Mouse (Mus musculus): ENCODE data around the gene Tulp2. TPM values are rescaled to one million over a fixed set of nuclear protein-coding genes. Genes with fewer than 3 reads are reported as not detected.

Tulp2 gene
- polyA plus RNA-seq, 1 experiment from 2014 or later, result 0.28 TPM

DNA sequence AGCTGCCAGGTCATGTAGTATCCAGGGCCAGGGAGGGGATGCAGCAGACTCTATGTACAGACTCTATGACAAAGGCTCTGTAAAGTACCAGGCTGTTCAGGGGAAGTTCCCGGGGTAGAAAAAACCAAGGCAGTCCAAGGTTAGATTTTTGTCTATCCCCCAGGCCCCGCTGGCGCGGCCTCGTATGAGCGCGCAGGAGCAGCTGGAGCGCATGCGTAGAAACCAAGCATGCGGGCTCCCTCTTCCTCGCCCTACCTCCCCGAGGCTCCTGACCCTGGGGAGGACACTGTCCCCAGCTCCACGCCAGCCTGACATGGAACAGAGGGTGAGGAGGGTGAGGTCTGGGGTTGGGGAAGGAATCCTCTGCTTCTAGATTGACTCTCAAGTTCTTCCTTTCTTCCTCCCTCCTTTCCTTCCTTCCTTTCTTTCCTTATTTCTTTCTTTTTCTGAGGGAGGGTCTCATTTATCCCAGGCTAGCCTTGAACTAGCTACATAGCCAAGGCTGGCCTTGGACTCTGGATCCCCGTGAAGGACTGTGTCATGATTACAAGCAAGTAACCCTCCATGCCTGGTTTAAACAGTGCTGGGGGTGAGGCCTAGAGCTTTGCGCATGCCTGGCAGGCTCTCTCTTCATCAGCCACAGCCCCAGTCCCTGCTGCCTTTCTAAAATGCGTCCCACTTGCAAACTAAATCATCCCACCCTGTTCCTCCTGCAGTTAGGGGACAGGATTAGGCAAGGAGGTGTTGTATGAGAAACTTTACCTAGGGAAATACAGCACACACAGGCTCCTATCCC, 68.2 kb downstream of the Tulp2 start:
- H3K4me2 ChIP-seq, result no peak overlapping the region
- WGBS, result 88% methylated on average over 16 of the region's 16 CpGs
- no peaks in the 10 kb centered on the region for H3K36me3 ChIP-seq
- no peaks in the 10 kb centered on the region for H3K27me3 ChIP-seq
- no peak overlapping the region for H3K4me3 ChIP-seq
- no peaks in the 10 kb centered on the region for H3K4me1 ChIP-seq (replicated peaks)
- H3K27ac ChIP-seq, result no peak overlapping the region
- H3K9ac ChIP-seq, result no peak overlapping the region
- ATAC-seq (replicated peaks; ENCODE audit: insufficient number of reproducible peaks, insufficient read depth, low FRiP score, low read depth), result no peak
- H3K9me3 ChIP-seq (replicated peaks), result no peaks in the 10 kb centered on the region

DNA sequence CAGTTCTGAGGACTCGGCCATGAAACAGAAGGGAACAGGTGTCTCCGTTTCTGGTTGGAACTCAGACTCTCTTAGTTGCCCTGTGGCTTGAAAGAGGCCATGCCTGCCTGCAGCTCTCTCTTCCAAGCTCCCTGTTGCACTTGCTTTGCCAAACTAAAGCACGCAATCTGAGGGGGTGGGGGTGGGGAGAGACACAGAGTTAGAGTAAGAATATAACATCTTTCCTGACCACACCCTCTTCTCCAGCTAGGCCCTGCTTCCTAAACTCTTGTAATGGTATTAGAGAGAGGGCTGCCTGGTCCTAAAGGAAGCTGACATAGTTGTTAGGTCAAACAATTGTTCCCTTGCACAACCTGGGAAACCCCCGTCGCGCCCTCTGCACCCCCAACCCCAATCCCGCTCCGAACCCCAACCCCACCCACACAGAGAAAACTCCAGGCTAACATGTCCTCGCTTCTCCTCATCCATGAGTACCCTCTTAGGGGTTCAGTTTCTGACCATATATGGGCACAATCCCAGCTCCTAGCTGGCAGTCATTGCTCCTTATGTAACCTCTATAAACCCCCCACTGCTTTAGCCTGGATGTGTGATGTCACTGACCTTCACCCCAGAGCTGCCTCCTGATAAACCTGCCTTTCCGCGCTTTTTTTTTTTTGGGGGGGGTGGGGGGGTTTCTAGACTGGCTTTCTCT, 69.3 kb downstream of the Tulp2 start:
- H3K9ac ChIP-seq, result no peak overlapping the region
- no peaks in the 10 kb centered on the region for H3K27me3 ChIP-seq
- no peaks in the 10 kb centered on the region for H3K4me1 ChIP-seq (replicated peaks)
- no peak overlapping the region for H3K4me2 ChIP-seq
- no peak overlapping the region for H3K27ac ChIP-seq
- H3K9me3 ChIP-seq (replicated peaks), result no peaks in the 10 kb centered on the region
- WGBS, result 70% methylated on average over 11 of the region's 11 CpGs
- ATAC-seq (replicated peaks; ENCODE audit: insufficient number of reproducible peaks, insufficient read depth, low FRiP score, low read depth), result no peak
- H3K36me3 ChIP-seq, result no peaks in the 10 kb centered on the region
- no peak overlapping the region for H3K4me3 ChIP-seq

- Histone ChIP-seq H3K36me3 (no peaks in the 10 kb centered on the region), H3K27me3 (no peaks in the 10 kb centered on the region), H3K4me1 (replicated peaks) (no peaks in the 10 kb centered on the region), H3K4me3 (no peak overlapping the region), H3K4me2 (no peak overlapping the region), H3K9me3 (replicated peaks) (no peaks in the 10 kb centered on the region), H3K27ac (no peak overlapping the region), H3K9ac (no peak overlapping the region)
- ATAC-seq (replicated peaks; ENCODE audit: insufficient number of reproducible peaks, insufficient read depth, low FRiP score, low read depth), result no peak
- 83% methylated on average over 8 of the region's 8 CpGs for WGBS
Measured at GRCm38 (mm10) chr7:45551512-45551883, 69.8 kb downstream of the Tulp2 start.

DNA sequence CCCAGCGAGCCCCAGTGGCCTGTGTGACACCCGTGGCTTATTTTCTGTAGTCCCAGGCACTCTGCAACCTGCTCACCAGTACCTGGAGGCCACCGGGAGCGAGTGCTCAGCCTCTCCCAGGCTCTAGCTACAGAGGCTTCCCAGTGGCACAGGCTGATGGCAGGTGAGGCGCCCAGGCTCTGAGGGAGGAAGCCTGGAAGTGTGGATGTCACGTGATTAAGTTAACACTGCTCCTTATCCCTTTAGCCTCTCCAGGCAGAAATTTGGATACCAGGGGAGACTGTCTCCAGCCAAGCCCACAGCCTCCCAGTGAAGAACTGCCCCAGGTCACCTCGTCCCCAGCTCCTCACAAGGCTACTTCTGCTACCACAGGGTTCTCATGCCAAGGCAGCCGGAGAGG, 71.8 kb downstream of the Tulp2 start:
- H3K9me3 ChIP-seq (replicated peaks), result no peaks in the 10 kb centered on the region
- no peaks in the 10 kb centered on the region for H3K36me3 ChIP-seq
- H3K9ac ChIP-seq, result no peak overlapping the region
- WGBS, result 55% methylated on average over 8 of the region's 8 CpGs
- H3K4me1 ChIP-seq (replicated peaks), result no peaks in the 10 kb centered on the region
- ATAC-seq (replicated peaks; ENCODE audit: insufficient number of reproducible peaks, insufficient read depth, low FRiP score, low read depth), result no peak
- no peak overlapping the region for H3K4me3 ChIP-seq
- no peak overlapping the region for H3K27ac ChIP-seq
- H3K27me3 ChIP-seq, result no peaks in the 10 kb centered on the region
- no peak overlapping the region for H3K4me2 ChIP-seq

- H3K9me3 ChIP-seq (replicated peaks), result no peaks in the 10 kb centered on the region
- H3K4me2 ChIP-seq, result no peak overlapping the region
- WGBS, result 91% methylated on average over 2 of the region's 2 CpGs
- H3K36me3 ChIP-seq, result no peaks in the 10 kb centered on the region
- no peak overlapping the region for H3K4me3 ChIP-seq
- no peak overlapping the region for H3K27ac ChIP-seq
- H3K27me3 ChIP-seq, result no peaks in the 10 kb centered on the region
- H3K9ac ChIP-seq, result no peak overlapping the region
- ATAC-seq (replicated peaks; ENCODE audit: insufficient number of reproducible peaks, insufficient read depth, low FRiP score, low read depth), result no peak
- H3K4me1 ChIP-seq (replicated peaks), result no peaks in the 10 kb centered on the region
Measured at GRCm38 (mm10) chr7:45553990-45554389, 72.3 kb downstream of the Tulp2 start.

- no peaks in the 10 kb centered on the region for H3K4me1 ChIP-seq (replicated peaks)
- ATAC-seq (replicated peaks; ENCODE audit: insufficient number of reproducible peaks, insufficient read depth, low FRiP score, low read depth), result no peak
- no peak within 1 kb of the TSS for H3K27ac ChIP-seq
- H3K4me2 ChIP-seq, result no peak within 1 kb of the TSS
- no peak within 1 kb of the TSS for H3K9ac ChIP-seq
- WGBS, result 43% methylated on average over 8 of the region's 8 CpGs
- H3K27me3 ChIP-seq, result no peaks in the 10 kb centered on the region
- H3K9me3 ChIP-seq (replicated peaks), result no peaks in the 10 kb centered on the region
- no peak within 1 kb of the TSS for H3K4me3 ChIP-seq
- H3K36me3 ChIP-seq, result no peaks in the 10 kb centered on the region
Measured at GRCm38 (mm10) chr7:45554744-45555143, 73.1 kb downstream of the Tulp2 start, which contains the start of gene Hsd17b14. Hsd17b14 (plus strand) TSS chr7:45554893.

GRCm38 (mm10) chr7:45555787-45556186, 74.1 kb downstream of the Tulp2 start:
- no peak for ATAC-seq (replicated peaks; ENCODE audit: insufficient number of reproducible peaks, insufficient read depth, low FRiP score, low read depth)
- Histone ChIP-seq H3K9ac (no peak overlapping the region), H3K4me3 (no peak overlapping the region), H3K27ac (no peak overlapping the region), H3K9me3 (replicated peaks) (no peaks in the 10 kb centered on the region), H3K4me2 (no peak overlapping the region), H3K36me3 (no peaks in the 10 kb centered on the region), H3K4me1 (replicated peaks) (no peaks in the 10 kb centered on the region), H3K27me3 (no peaks in the 10 kb centered on the region)
- 20% methylated on average over 8 of the region's 8 CpGs for WGBS

GRCm38 (mm10) chr7:45558907-45559306, 77.2 kb downstream of the Tulp2 start:
- no peak overlapping the region for H3K27ac ChIP-seq
- no peak overlapping the region for H3K4me2 ChIP-seq
- no peak for ATAC-seq (replicated peaks; ENCODE audit: insufficient number of reproducible peaks, insufficient read depth, low FRiP score, low read depth)
- H3K9ac ChIP-seq, result no peak overlapping the region
- 43% methylated on average over 6 of the region's 6 CpGs for WGBS
- H3K4me1 ChIP-seq (replicated peaks), result peaks cover 13% of the 10 kb centered on the region
- H3K36me3 ChIP-seq, result no peaks in the 10 kb centered on the region
- no peaks in the 10 kb centered on the region for H3K27me3 ChIP-seq
- H3K4me3 ChIP-seq, result no peak overlapping the region
- H3K9me3 ChIP-seq (replicated peaks), result no peaks in the 10 kb centered on the region

GRCm38 (mm10) chr7:45560241-45560640, 78.6 kb downstream of the Tulp2 start:
- no peak overlapping the region for H3K9ac ChIP-seq
- no peaks in the 10 kb centered on the region for H3K9me3 ChIP-seq (replicated peaks)
- H3K27ac ChIP-seq, result no peak overlapping the region
- no peak overlapping the region for H3K4me2 ChIP-seq
- ATAC-seq (replicated peaks; ENCODE audit: insufficient number of reproducible peaks, insufficient read depth, low FRiP score, low read depth), result no peak
- no peak overlapping the region for H3K4me3 ChIP-seq
- no peaks in the 10 kb centered on the region for H3K27me3 ChIP-seq
- peaks cover 13% of the 10 kb centered on the region for H3K4me1 ChIP-seq (replicated peaks)
- WGBS, result 82% methylated on average over 7 of the region's 7 CpGs
- no peaks in the 10 kb centered on the region for H3K36me3 ChIP-seq

- Histone ChIP-seq H3K4me3 (no peak overlapping the region), H3K27me3 (no peaks in the 10 kb centered on the region), H3K4me2 (peak overlapping the region; percentile 29; the same call in 1 of the 2 replicates), H3K9ac (no peak overlapping the region), H3K9me3 (replicated peaks) (no peaks in the 10 kb centered on the region), H3K36me3 (no peaks in the 10 kb centered on the region), H3K27ac (no peak overlapping the region), H3K4me1 (replicated peaks) (peaks cover 13% of the 10 kb centered on the region)
- WGBS, result 19% methylated on average over 17 of the region's 17 CpGs
- peak; percentile 45; the same call in 1 of the 2 replicates for ATAC-seq (replicated peaks; ENCODE audit: insufficient number of reproducible peaks, insufficient read depth, low FRiP score, low read depth)
Measured at GRCm38 (mm10) chr7:45560843-45561623, 79.4 kb downstream of the Tulp2 start.
